Mouse (Mus musculus) c-Kit-negative CD71-positive TER-119-positive erythroid progenitor cells, embryonic 14.5 days (primary cell): ENCODE results near the gene Hdac7.
"Not testable (repeated sequence)": the region's sequence is repeated elsewhere in the genome, so short reads cannot be mapped to it uniquely, and the experiment has no call there.

Experiments
- DNase-seq: peaks from one replicate; pipeline ENCODE4 v3.0.0-alpha.2; 2013; ENCODE audit warnings: low read depth, low spot score

Gene Hdac7

DNA sequence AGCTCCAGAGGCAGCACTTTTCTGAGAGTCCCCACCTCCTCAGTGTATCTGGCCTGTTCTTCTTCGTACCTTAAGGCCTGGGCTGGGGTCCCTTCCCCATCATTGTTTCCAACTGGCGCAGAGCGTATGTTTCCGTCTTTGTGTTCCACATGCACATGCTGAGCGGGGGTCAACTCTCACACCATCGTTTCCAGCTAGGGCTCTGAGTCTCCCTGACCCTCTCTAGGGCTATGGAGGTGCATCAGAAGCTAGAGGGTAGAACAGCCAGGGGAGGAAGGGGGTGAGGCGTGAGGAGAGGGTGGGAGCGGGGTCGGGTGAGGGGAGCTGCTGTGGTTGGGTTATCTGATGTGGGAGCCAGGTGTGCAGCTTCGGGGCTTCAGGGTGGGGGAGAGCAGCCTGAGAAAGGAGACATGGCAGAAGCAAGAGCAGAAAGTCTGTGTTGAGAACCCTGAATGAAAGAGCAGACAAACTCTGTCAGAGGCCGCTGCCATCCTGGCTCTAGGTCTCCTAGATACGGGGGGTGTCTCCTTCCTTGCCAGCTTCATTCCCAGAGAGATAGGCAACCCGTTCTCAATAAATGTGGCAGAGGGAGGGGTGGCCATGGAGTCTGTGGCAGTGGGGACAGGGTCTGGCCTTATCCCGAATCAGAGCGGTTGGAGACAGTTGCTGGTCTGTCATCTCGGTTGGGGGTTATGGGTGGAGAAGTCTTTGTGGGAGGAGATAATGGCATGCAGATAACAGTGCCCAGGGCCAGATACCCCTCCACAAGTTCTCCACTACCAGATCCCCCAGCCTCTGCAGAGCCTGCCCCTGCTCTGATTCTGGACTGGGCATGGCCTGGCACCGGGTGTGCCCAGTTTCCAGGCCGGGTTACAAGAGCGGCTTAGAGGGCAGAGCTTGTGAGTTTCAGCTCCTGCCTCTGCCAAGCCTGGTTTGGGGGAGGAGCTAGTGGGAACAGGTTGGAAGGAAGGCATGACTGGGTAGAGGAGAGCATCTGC lies at the start of gene Hdac7:
Gene Hdac7, minus strand, starts transcription at position 466 of the 998 bp plus-strand sequence.
- no peak for DNase-seq

DNA sequence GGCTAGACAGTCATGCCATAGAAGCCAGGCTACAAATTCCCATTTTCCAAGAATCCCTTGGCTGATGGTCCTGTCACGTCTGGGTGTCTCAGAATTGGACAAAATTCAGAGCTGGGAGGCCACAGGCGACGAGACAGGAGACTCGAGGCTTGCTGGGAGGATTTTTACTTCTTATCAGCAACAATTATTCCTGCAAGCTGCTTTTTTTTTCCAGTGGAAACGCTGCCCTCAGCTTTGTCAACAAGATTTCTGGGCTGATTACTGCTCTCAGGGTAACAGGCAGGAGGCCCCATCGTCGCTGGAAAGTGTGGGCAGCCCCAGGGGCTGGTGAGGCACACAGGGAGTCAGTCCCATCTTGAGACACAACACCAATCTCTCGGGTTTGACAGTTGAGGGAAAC lies 48.2 kb upstream of the Hdac7 start:
- DNase-seq, result no peak

DNA sequence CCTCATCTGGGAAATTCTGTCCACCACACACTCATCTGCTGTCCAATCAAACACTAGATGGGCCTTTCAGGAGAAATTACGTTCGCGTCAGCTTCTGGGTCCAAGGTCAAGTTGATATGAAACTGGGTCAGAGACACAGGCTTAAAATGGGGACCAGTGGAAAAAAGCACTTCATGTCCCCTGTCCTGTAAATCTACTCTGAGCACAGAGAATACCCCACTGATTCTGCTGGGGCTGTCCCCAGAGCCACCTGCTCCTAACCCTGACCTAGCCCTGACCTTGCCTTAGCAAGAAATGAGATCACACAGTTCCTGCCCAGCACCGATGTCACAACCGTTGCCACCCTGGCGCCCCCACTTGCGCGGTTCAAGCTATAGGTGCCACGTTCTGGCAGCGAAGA lies 46.1 kb upstream of the Hdac7 start:
- DNase-seq, result no peak

DNA sequence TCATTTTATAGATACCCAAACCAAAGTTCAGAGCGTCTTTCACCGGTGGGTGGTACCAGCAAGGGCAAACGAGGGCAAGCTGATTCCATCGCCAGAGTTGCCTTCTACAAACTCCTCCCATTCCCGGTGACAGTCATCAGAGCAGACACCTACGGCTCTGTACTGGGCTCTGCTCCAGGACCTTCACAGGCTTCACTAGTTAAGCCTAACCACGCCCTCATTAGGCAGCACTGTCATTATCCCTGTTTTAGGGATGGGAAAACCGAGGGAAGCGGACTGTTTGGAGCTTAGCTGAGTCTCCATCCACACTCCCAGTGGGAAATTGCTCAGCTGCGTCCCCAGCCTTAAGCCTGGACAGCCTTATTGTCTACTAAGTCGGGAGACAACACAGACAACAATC lies 45.7 kb upstream of the Hdac7 start:
- no peak for DNase-seq

DNA sequence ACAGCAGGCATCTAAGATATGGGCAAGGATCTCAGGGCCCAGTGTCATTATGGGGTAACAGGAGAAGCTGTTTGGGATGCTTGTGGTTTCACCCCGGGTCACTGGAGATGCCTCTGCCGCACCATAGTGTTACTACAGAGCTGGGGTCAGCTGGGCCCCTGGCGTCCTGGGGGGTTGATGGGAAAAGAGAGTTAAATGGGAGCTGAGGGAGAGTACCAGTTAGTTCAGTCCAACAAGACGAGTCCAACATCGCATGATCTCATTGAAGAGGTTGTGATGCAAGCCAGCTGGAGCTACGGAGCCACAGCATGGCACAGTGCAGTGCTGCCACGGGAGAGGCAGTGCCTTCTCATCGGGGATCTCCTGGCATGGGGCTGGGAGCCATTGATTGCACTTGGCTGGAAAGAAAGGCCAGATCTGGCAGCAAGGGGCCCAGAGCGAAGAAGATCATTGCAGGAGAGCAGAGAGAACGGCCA lies 43.3 kb upstream of the Hdac7 start:
- no peak for DNase-seq

DNA sequence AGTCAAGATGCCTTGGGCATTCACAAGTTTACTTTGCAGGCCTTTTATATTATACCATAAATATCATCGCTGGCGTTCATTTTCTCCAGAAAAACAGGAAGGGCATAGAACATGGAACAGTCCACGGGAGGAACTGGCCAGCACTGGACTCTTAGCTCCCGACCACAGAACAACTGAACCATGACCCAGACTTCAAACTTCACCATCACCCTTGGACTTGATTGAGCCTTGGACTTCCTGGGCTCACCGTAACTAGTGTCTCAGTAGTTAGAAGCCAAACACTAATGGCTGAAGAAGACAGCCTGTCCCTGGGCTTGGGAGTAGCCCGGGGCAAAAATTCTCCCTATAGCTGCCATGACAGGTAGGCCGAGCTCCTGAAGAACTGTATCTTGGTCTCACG lies 37.1 kb upstream of the Hdac7 start:
- no peak for DNase-seq

DNA sequence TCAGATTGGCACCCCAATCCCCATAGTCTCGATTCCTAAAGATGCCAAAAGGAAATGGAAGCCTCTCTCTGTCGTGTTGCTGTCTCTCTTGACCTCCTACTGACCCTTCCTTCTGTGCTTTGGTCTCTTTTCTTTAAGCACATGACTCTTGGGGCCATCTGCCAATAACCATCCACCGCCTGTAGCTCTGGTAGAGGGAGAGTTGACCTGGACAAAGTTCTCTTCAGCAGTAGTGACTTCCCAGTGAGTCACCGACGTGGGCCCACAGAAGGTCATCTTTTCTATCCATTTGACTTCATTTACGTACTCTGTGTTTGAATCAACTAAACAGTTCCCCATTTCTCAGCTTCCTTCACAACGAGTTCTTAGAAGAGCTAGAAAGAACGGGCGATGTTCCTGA lies 36.1 kb upstream of the Hdac7 start:
- no peak for DNase-seq

DNA sequence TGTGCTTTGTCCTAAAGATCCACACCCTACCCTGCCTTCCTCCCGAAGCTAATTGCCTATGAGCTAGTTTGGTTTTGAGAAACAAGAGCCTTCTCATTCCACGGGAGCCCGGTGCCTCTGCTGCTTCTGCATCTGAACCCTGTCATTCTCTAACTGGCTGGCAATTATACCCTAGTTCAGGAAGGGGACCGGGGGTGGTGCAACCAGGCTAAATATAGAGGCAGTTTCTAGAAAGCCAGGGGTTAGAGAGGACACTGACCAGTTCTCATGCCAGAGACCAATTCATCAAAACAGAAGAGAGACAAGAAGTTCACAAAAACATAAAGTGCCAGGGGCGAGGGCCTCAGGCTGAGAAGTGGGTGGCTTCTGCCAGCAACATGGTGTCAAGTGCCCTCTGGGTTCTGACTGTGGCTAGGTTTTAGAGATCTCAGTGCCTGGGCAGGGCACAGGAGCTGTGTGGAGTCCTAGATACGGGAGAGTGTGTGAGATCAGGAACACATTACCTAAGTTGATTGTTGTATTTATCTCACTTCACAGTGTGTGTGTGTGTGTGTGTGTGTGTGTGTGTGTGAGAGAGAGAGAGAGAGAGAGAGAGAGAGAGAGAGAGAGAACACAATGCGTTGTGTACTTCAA lies 34.5 kb upstream of the Hdac7 start:
- DNase-seq, result no peak

DNA sequence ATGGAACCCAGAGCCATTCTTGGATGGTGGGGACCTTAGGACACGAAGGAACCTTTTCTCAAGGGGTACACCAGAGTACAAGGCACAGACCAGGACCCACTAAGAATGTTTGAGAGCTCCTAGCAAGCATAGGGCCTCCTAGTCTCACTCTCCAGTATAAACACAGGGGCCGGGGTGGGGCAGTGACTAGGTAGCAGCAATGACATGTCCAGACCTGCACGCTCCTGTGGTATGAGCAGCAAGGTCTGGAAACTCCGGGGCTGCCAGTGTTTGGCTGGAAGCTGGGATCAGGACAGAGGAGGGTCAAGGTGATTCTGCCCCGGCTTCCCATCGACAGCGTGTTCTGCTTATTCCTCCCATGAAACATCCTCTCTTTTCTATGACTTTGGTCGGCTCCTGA lies 31.5 kb upstream of the Hdac7 start:
- no peak for DNase-seq

DNA sequence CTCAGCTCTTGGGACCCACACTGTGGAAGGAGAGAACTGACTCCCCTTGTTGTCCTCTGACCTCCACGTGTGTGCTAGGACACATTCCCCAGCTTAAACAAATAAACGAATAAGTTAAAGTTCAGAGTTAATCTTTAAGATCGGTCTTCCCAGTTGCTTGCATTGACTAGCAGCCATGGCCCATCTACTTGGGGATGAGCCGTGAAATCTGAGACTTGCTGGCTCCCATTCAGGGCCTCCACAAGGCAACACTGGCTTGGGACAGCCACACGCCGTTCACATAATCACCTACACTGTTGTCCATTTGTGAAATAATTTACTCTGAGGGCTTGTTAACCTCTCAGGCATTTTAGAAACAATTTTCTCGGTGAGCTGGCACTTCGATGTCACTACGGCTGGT lies 29.4 kb upstream of the Hdac7 start:
- DNase-seq, result no peak

DNA sequence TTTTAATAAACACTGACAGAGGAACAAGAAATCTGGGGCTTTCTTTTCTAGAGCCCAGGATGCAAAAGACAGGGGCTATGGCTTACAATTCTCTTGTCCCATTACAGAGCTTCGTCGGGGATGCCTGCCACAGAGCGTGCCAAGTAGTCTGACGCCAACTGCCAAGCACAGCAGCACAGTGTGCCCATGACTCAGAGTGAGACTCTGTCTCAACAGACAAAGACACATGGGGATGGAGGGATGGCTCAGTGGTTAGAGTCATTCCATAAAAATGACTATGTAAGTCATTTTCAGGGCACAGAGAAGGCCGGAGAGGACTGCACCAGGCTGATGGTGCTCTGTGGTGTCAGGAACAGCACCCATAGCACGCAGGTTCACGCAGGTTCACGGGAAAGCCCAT lies 27.9 kb upstream of the Hdac7 start:
- no peak for DNase-seq

DNA sequence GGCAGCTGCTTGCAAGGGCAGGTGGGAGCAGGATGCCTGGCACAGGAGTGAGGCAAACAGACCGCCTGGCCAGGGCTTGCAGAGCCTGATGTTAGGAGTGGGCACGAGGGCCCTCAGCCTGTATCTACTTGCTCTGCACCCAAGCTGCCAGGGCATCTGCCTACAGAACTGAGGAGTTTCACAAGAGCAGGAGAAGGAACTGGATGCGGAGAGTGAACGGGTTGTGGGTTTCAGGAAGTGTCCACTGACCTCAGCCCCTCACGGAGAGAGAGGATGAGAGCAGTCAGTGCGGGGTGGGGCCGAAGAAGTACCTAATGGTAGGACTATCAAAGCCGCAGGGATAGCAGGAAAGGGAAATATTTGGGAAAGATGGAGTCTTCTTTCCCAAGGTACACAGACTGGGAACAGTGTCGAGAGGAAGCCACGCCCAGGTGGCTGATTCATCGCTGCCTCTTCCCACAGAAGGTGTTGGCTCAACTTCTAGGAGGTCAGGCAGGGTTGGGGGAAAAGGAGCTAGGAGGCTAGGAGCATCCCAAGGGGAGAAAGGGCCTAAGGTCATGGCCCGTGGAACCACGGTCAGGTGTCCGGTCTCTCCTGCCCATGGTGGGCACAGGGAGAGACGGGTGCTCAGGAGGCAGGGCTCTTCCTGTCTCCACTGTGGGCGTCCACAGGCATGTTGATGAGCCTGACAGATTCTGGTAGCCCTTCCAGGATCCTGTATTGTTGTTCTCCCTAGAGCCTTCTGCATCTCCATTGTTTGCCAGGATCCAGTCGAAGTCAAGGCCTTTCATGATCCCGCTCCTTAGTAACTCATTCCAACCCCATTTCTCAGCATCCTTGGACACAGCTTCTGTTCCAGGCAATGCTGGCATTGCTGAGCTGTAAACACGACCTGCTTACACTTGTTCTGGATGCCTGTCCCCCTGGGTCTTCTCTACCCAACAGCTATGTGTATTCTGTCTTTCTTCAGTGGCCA lies 27.0 kb upstream of the Hdac7 start:
- DNase-seq, result no peak

DNA sequence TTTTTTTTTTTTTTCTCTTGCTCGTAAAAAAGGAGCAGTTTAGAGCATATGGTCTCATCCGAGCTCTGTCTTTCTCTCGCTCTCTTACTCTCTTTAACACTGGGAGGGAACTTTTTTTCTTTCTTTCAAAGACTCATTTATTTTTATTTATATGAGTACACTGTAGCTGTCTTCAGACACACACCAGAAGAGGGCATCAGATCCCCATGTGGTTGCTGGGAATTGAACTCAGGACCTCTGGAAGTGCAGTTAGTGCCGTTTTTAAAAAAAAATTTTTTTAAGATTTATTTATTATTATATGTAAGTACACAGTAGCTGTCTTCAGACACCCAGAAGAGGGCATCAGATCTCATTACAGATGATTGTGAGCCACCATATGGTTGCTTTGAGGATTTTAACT lies 25.8 kb upstream of the Hdac7 start:
- not testable (repeated sequence) for DNase-seq

DNA sequence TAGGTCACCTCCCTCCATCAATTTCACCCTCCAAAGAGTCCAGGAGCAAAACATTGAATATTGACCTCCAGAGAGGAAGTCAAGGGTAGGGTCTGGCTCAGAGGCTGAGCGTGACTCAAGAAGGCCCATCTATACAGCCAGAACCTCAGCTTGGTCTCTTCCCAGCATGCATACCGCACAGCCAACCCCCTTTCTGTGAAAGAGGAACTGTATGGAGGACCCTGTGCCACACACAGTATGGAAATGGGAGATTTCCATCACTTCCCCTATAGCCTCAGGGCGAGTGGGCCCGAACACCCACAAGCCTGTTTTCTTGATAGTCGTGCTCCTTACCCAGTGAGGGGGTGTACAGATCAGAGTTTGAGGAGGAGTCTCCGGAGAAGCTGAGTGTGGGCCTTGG lies 24.7 kb upstream of the Hdac7 start:
- no peak for DNase-seq

DNA sequence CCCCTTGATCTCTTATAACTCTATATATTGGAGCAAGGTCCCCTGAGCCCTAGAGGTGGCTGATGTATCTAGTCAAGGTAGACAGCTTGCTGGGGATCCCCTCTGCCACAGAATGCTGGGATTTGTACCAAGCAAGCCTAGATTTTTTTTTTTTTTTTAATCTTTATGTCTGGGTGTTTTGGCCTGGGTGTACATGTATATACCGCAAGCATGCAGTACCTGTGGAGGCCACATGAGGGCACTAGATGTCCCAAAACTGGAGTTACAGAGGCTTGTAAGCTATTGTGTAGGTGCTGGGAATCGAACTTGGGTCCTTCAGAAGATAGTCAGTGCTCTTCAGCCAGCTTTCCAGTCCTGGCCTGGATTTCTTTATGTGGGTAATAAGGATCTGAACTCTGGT lies 21.7 kb upstream of the Hdac7 start:
- no peak for DNase-seq

DNA sequence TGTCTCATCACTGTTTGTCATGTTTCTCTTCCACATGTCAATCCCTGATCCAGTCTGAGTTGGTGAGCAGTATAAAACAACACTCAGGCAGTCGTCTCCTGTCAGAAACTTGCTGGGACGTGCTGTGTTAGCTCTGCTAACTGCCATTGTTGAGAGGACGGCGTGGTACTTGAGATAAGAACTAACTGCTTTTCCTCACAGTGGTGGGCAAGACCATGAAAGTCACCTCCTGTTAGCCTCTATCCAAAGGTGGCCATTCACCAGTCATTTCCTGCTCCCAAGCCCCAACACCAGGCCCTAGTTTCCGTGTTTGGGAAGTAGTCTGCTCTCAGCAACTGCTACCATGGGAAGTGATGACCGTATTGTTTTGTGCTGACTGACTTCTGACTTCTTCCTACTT lies 20.9 kb upstream of the Hdac7 start:
- no peak for DNase-seq

DNA sequence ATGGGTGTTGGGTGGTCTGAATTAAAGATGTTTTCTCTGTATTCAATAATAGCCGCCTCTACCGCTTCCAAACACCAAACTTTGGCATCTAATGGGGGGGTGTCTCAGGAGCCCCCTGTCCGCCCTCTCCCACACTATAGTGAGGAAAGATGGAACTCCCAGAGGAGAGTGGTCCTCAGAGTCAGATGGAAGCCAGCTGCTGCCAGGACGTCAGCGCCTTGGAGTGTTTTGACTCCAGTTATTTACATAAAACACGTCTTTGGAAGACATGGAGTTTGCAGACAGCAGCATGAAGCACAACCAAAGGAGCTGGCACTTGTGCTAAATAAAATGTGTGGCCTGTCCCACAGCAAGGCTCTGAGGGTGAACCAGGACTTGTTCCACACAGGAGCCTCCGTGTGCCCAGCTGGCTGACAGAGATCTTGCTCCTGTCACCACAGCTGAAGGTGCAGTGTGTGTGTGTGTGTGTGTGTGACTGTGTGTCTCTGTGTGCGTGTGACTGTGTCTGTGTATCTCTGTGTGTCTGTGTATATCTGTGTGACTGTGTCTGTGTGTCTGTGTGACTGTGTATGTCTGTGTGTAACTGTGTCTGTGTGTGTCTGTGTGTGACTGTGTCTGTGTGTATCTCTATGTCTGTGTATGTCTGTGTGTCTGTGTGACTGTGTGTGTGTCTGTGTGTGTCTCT lies 20.2 kb upstream of the Hdac7 start:
- no peak for DNase-seq

DNA sequence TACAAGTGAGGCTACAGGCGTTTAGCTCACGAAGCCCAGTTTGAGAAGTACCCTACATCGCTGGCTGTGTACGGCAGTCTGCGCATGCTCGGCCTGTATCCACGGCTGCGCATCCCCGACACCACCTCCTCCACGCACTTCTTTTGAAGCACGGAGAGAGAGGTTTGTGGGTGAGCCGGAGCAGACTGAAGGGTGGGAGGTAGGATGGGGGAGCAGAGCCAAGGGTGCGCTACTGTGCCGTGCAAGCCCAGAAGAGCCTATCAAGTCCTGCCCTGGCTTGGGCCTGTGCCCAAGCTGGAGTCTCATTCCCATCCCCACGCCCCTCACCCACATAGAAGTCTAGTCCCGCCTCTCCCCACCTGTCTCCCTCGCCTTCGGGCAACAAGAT lies 19.2 kb upstream of the Hdac7 start:
- DNase-seq, result no peak

DNA sequence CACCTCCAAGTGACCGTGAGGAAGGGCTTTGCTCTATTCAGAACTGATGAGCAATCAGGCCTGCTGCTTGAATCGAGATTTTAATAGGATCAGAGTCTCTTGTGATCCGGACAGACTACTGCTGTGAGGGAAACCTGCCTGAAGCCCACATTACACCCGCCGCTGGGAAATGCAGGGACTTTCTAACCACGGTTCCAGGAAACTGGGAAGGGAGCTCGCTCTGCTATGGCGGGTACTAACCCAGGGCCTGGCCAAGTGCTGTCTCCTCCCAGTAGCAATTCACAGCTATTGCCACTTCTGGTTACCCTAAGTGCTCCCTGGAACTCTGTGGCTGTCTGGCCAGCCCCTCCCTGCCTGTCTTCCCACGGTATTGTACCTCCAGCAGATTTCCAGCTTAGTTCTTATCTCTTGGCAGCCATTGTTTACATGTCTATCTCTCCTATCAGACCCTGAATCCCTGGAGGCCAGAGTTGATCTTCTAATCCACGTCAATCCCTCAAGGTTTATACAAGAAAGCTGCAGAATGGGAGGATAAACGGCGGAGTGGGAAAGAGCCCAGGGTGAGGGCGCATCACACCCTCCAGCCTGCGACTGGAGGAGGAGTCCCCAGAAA lies 18.7 kb upstream of the Hdac7 start:
- DNase-seq, result no peak

DNA sequence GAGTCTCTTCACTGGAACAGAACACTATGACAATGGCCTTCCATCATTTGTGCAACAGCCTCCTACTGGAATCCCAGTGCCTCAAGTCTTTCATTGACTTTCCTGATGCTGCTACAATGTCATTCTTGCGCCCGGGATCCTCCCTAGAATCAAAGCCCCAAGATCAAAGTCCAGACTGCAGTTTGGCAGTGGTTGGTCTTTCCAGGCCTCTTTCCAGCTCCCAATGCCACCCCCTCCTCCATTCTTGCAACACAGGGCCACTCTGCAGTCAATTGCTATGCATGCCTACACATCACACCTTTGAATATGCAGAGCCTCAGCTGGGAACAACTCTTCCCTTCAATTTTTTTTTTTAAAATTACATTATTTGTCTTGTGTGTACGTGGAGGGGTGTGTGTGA lies 16.1 kb upstream of the Hdac7 start:
- DNase-seq, result no peak

DNA sequence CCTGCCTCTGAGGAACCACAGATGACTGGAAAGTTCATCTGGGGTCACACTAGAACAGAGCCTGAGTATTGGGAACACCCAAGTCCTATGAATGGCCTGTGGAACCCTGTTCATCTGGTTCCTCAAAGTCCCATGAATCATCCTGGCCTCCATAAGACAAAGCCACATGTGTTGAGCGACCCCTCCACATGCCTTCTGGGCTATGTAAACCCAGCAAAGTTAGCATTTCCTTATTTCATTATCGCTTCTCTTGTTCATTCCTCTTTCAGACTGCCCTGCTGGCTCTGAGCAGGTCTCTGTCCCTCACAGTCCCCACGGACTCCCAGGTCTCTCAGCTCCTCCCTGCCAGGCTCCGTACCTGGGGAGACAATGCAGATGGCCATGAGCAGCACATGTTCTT lies 14.1 kb upstream of the Hdac7 start:
- no peak for DNase-seq
